Mouse (Mus musculus) CH12.LX (cell line): ENCODE data around the gene Rhob.

Source experiments
- CHD1 ChIP-seq: IDR thresholded peaks from 2 replicates; pipeline ENCODE4 v1.6.1; 2012; ENCODE audit warnings: low read depth, low read length, improper control_type of control experiment, inconsistent platforms
- CTCF ChIP-seq, 2 experiments: IDR thresholded peaks in 1 of 2; conservative IDR thresholded peaks in 1 of 2; 2 replicates each; pipeline ENCODE4 v1.5.1; 2011 to 2012; ENCODE audit warnings: low read depth in 2 of 2, low read length in 2 of 2, improper control_type of control experiment in 1 of 2, inconsistent platforms in 1 of 2, mild to moderate bottlenecking in 1 of 2, moderate library complexity in 1 of 2
- E2F4 ChIP-seq: IDR thresholded peaks from 2 replicates; pipeline ENCODE4 v1.6.1; 2011; ENCODE audit warnings: low read depth, low read length, improper control_type of control experiment; ENCODE audit not compliant: insufficient replicate concordance
- ELF1 ChIP-seq: IDR thresholded peaks from 2 replicates; pipeline ENCODE4 v1.6.1; 2014; ENCODE audit warnings: low read depth, mild to moderate bottlenecking, inconsistent platforms, low read length, improper control_type of control experiment
- EP300 ChIP-seq: IDR thresholded peaks from 2 replicates; pipeline ENCODE4 v1.6.1; 2011; ENCODE audit warnings: low read length, improper control_type of control experiment
- ETS1 ChIP-seq: conservative IDR thresholded peaks from 2 replicates; pipeline ENCODE4 v1.6.1; 2012; ENCODE audit warnings: low read depth, mild to moderate bottlenecking, inconsistent platforms, low read length, improper control_type of control experiment, moderate library complexity
- JUND ChIP-seq: conservative IDR thresholded peaks from 2 replicates; pipeline ENCODE4 v1.6.1; 2011; ENCODE audit warnings: low read depth, low read length, improper control_type of control experiment
- MAFK ChIP-seq: IDR thresholded peaks from 2 replicates; pipeline ENCODE4 v1.6.1; 2011; ENCODE audit warnings: low read length, improper control_type of control experiment; ENCODE audit not compliant: insufficient replicate concordance
- MAZ ChIP-seq: IDR thresholded peaks from 2 replicates; pipeline ENCODE4 v1.6.1; 2012; ENCODE audit warnings: low read depth, mild to moderate bottlenecking, inconsistent platforms, low read length, improper control_type of control experiment, moderate library complexity
- MXI1 ChIP-seq: IDR thresholded peaks from 2 replicates; pipeline ENCODE4 v1.6.1; 2011; ENCODE audit warnings: mild to moderate bottlenecking, low read depth, low read length, improper control_type of control experiment
- POLR2A ChIP-seq: IDR thresholded peaks from 2 replicates; pipeline ENCODE4 v1.6.1; 2011; ENCODE audit warnings: low read depth, mild to moderate bottlenecking, improper control_type of control experiment, low read length
- USF2 ChIP-seq: conservative IDR thresholded peaks from 2 replicates; pipeline ENCODE4 v1.6.1; 2011; ENCODE audit warnings: low read depth, low read length, improper control_type of control experiment
- ZC3H11A ChIP-seq: IDR thresholded peaks from 2 replicates; pipeline ENCODE4 v1.6.1; 2012; ENCODE audit warnings: low read depth, mild to moderate bottlenecking, inconsistent platforms, low read length, improper control_type of control experiment
- ZMIZ1 ChIP-seq: IDR thresholded peaks from 2 replicates; pipeline ENCODE4 v1.6.1; 2012; ENCODE audit warnings: low read depth, mild to moderate bottlenecking, inconsistent platforms, low read length, improper control_type of control experiment

GRCm38 (mm10) chr12:8499871-8500596 is at the start of gene Rhob:
- TF ChIP-seq EP300 (no peak), MXI1 (peak; percentile 78; the same call in 1 of the 2 replicates), ELF1 (no peak; the same call in 1 of the 2 replicates), CTCF (conservative IDR thresholded peaks at IDR 0.05 in 1 of 2, IDR thresholded peaks at IDR 0.05 in 1 of 2; ENCODE audit: low read depth in 2 of 2, low read length in 2 of 2) (no peak), E2F4 (no peak), POLR2A (peak; percentile 99), USF2 (no peak), ZMIZ1 (peak; percentile 98), MAZ (no peak), CHD1 (no peak), MAFK (no peak), ZC3H11A (no peak), ETS1 (no peak), JUND (peak; percentile 81; the same call in 1 of the 2 replicates)
